Mouse (Mus musculus) CD4-positive, CD25-positive, alpha-beta regulatory T cell, adult 4 months (primary cell): ENCODE data around the gene Pds5a. TPM values are rescaled to one million over a fixed set of nuclear protein-coding genes. Genes with fewer than 3 reads are reported as not detected.
A peak's percentile ranks its signal among the peaks of the same experiment; 100 is the strongest.
"Not testable (repeated sequence)": the region's sequence is repeated elsewhere in the genome, so short reads cannot be mapped to it uniquely, and the experiment has no call there.

Experiments used
- ATAC-seq: one replicate; pipeline ENCODE4 v1.8.0; 2017
- polyA plus RNA-seq, 2 experiments: library from polyadenylated mRNA; unstranded; fragments of 100-300 nt; shearing (Covaris generic); gene quantifications; one replicate each; pipeline ENCODE4 v1.2.1; 2017

The Pds5a gene
- polyA plus RNA-seq, result 100 to 1,000 TPM in 1 of 2 experiments, 10 to 100 TPM in 1; 85.0 to 102 TPM

DNA sequence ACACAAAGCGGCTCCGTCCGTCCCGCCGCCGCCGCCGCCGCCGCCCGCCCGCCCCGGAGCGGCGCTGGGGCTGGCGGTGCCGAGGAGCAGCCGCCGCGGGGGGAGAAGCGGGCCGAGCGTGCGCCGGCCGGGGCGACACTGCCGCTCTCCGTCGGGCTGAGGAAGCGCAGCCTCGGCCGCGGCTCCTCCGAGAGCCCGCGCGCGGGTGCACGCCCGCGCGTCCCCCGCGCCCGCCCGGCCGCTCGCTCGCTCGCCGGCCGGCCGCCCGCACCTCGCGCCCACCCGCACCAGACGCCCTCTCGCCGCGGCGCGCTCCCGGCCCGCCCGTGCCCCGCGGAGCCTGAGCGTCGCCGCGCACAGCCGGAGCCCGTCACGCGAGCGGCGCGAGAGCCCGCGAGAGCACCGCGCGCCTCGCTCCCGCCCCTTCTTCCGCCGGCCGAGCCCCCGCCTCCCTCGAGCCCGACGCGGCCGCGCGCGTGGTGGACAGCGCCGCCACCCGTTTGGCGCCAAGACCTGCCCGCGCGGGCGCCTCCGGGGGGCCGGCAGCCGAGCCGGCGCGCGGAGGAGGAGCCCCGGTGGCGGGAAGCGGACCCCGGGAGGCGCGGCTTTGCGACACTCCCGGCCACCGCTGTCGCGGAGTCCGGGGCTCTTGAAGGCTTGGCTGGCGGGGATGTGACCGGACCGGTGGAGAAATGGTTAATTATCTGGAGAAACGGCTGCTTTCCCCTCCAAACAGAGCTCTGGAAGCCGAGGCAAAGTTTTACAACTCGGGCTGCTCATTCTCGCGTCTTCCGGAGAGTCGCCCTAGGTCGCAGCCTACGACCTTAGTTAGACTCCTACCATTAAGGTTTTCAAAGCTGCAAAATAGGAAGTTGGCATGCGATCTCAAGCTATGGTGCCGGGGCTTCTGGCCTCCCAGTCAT is at the start of gene Pds5a:
Pds5a (minus strand) TSS at position 438 of the 923 bp plus-strand sequence.
- ATAC-seq, result peak; percentile 72

DNA sequence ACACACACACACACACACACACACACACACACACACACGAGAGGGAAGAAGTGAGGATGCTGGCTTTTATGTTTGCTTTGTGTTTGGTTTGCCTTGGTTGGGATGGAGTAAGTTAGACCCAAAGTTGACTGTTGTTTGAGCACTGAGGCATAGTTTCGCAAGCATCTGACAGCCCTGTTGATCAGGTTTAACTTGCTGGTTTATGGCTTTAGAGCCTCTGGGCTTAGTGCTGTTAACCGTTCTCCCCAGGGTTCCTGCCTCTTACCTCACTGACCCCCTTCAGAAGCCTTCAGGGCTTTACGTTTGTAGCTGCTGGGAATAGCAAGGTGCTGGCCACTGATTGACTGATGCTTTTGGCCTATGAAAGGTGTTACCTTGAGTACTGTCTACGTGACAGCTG is 48.8 kb upstream of the Pds5a start:
- no peak for ATAC-seq

DNA sequence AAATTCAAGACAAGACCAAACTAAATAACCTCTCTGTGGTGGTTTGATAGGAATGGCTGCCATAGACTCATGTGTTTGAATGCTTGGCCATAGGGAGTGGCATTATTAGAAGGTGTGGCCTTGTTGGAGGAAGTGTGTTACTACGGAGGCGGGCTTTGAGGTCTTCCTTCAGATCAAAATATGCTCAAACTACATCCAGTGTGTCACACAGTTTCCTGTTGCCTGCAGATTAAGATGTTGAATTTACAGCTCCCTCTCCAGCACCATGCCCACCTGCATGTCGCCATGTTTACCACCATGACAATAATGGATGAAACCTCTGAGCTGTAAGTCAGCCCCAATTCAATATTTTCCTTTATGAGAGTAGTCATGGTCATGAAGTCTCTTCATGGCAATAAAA is 41.3 kb upstream of the Pds5a start:
- peak; percentile 62 for ATAC-seq

DNA sequence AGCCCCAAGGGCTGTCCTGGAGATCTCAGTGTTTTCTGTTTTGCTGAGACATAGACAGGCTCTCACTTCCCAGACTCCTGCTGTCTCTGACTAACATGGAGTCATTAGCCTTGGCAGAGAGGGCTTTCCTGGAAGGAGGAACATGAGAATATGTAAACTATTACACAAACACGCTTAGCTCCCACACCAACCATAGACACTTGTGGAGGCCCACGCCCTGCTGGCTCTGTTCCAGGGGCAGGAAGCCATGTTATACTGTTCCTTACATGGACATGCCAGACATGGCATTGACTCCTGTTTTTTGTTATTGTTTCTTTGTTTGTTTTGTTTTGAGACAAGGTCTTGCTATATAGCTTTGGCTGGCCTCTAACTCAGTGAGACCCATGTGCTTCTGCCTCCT is 37.5 kb upstream of the Pds5a start:
- ATAC-seq, result no peak

DNA sequence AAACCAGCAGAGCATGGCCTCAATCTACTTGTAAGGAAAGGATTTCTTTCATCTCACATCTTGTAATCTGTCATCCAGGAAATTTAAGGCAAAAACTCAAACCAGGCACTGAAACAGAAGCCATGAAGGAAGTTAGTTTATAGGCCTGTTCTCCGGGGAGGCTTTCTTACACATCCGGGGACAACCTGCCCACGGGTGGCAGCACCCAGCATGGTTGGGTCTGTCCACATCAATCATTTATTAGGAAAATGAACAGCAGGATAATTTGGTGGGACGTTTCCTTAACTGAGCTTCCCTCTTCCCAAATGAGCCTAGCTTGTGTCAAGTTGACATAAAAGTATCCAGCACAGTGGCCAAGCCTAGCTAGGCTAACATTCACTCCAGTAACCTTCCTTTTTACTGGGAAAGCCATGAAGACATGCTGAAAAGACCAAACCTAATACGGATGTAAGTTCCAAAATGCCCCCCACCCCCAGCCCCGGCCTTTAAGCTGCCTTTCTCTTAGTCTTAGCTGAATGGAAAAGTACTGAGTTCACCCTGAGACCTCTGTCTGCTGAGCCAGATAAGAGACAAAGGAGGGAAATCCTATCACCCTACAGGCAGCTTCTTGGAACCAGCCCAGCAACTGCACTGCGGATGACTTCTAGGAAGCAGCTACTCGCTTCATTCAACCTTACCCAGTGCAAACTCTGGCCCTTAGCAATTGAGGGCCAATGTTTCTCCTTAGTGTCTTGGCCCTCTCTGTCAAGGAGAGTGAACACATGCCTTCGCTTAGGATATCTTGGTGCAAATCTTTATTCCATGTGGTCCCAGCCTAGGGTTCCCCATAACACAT is 33.3 kb upstream of the Pds5a start:
- ATAC-seq, result no peak

DNA sequence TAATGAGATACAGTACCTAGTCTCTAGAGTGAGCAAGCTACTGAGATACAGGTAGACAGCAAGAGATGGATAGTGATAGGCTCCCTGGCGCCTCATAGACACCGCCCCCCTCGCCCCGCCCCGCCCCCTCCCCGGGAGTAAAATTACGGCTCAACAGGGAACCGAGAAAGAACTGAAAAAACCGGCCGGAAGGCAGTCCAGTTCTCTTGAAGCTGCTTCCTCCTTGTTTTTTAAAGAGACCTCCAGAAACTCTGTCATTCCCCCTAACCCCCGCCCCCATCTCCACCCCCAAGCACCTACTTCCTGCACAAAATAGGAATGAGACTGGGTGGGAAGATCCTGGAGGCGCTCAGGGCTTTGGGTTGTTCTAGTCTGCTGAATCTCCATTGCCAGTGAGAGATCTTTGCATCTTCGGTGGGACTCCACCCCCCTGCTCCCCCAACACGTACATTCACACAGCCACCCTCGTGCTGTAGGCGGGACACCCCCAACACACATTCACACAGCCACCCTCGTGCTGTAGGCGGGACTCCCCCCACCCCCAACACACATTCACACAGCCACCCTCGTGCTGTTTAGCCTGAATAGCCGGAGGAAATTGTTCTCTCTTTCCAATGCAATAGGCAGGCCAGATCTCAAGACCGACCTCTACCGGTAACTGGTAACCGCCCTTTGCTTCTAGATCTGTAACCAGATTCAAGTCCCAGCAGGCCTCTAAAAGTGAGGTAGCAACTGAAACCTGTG is 26.4 kb upstream of the Pds5a start:
- ATAC-seq, result peak; percentile 88

DNA sequence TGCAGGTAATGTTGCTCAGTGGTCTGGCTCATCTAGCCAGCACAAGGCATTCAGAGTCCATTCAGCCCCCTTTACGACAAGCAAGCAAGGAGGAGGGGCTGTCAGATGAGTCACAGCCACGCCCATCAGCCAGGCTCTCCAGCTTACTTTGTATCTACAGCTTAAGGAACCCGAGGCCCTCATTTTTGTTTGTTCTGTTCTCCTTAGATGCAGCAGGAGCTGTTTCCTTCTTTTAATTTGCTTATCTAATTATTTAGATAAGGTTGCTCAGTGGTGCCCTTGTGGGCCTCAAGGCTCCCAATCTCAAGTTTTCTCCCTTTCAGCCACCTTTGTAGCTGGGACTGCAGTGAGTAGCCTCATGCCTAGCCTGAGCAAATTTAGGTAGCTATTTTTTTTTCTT is 20.3 kb upstream of the Pds5a start:
- ATAC-seq, result no peak

DNA sequence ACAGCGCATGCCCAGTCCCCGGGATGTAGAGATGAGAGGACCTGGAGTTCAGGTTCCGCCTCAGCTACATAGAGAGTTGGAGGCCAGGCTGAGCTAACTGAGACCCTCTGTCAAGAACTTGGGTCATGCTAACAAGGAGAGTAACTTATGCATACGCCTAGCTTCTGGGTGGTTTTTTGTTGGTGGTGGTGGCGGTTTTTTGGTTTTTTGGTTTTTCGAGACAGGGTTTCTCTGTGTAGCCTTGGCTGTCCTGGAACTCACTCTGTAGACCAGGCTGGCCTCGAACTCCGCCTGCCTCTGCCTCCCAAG is 19.8 kb upstream of the Pds5a start:
- not testable (repeated sequence) for ATAC-seq

DNA sequence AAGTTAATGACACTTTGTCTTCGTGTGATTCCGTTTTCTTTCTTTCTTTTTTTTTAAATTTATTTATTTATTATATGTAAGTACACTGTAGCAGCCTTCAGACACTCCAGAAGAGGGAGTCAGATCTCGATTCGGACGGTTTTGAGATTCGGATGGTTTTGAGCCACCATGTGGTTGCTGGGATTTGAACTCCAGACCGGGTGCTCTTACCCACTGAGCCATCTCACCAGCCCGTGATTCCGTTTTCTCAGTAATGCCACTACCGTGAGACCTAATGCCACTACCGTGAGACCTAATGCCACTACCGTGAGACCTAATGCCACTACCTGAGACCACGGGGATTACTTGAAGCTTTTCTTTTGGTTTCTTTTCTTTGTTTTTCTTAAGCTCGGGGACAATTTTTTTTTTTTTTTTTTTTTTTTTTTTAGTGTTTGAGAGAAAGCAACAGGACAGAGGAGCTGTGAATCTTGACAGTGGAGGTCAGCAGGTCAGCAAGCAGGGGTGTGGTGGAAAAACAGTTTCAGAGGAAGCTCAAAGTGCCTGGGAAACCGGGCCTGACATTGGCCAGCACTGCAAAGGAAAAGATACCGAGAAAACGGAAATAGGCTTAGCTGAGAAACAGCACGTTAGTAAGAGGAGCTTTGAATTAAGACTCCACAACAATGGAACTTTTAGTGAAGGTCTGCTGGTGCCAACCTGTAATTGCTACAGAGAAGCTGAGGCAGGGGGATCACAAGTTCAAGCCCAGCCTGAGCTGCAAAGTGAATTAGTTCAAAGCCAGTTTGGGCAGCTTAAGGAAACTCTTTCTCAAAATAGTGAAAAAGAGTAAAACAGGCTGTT is 19.2 kb upstream of the Pds5a start:
- ATAC-seq, result no peak

DNA sequence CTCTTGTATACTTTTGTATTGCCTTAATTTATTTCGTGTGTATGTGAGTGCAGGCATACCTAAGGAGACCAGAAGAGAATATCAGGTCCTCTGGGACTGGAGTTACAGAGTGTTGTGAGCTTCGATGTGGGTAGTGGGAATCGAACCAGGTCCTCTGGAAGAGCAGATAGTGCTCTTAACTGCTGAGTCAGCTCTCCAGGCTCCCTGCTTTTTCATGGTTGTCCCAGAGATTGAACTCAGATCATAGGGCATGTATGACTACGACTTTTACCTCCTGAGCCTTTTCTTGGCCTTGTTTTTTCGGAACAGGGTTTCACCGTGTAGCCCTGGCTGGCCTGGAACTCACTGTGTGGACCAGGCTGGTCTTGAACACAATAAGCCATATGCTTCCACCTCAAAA is 17.0 kb upstream of the Pds5a start:
- no peak for ATAC-seq

DNA sequence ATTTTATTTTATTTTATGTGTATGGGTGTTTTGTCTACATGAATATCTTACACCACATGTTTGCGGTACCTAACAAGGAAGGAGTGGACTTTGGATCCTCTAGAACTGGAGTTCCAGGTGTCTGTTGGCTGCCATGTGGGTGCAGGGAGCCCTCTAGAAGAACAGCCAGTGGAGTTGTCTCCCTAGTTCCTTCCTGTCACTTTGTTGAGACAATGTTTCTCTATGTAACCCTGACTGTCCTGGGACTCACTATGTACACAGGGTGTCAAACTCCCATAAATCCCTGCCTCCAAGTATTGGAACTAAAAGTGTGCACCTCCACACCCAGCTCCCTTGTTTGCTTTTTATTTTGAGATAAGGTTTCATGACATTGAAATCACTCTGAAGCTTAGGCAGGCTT is 13.4 kb upstream of the Pds5a start:
- ATAC-seq, result no peak

DNA sequence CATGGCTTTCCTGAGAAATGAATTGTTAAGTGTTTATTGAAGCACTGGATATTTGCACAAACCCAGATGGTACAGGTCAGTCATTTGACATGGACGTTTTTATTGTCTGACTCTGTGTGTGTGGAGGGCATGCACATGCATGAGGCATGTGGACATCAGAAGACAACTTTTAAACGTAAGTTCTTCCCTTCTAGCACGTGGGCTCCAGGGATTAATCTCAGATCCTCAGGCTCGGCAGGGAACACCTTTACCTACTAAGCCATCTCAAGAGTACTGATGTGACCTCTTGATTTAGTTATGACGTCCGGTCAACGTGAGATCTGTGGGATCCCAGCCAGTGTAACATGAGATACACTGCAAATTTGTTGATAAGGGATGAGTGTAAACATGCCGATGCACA is 12.2 kb upstream of the Pds5a start:
- no peak for ATAC-seq

DNA sequence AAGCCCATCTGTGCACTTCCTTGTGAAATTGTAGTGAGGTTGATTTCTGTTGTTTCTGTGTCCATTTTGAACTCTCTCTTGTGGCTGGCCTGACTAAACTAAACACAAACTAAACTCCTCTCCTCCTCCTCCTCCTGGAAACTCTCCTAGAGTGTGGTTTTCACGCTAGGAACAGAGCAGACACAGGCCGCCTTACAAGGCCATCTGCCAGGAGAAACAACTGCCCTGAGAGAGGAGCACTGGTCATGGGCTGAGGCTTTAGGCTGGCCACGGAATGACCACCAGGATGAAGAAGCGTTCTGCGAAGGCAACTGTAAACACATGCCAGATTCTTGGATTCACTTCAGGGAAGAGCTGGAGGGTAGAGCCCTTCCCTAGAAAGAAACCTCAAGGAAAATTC is 8.9 kb upstream of the Pds5a start:
- no peak for ATAC-seq

DNA sequence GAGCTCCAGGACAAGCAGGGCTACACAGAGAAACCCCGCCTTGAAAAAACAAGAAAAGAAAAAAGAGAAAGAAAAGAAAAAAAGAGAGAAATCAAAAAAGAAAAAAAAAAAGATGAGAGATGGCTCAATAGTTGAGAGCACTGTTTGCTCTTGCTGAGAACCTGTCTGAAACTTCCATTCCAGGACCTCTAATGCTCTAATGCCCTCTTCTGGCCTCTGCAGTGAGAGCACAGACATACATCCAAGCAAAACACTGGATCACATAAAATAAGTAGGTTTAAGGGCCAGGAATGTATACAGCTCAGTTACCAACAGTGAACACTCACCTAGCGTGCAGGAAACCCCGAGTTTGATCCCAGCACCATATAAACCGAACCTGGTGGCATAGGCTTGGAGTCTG is 8.1 kb upstream of the Pds5a start:
- ATAC-seq, result no peak

DNA sequence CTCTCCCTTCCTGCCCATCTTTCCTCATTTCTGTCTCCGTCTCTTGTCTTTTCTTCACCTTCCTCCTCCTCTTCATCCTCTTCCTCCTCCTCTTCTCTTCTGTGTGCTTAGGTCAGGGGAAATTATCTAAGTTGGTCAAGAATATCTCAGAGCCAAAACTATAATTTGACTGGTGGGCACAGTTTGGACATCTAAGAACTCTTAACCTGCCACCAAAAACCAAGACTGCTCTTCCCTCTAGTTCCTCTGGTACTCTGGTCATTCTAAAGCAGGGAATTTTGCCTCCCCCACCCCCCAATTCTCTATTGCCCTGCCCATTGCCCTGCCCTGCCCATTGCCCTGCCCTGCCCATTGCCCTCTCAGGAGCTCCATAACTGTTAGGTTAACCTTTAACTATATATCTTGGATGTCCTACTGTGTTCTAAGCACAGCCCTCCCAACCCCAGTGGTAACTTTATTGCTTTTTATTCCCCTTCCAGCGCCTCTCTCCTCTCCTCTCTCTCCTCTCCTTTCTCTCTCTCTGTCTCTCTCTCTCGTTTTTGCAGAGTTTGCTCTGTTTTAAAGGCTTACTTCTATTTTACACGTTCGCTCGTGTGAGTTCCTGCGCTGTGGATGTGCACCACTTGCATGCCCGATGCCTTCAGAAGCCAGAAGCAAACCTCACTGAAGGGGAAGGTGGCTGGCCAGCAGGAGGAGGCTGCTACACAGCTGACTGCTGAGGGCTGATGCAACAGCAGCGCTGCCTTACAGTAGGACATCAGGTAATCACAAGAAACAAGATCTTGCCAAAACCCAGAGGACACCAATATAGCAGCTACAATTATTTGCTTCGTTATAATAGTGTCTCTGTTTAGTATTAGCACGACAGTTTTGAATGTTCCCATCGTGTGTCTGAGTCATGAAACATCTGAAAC is 6.9 kb upstream of the Pds5a start:
- ATAC-seq, result no peak

DNA sequence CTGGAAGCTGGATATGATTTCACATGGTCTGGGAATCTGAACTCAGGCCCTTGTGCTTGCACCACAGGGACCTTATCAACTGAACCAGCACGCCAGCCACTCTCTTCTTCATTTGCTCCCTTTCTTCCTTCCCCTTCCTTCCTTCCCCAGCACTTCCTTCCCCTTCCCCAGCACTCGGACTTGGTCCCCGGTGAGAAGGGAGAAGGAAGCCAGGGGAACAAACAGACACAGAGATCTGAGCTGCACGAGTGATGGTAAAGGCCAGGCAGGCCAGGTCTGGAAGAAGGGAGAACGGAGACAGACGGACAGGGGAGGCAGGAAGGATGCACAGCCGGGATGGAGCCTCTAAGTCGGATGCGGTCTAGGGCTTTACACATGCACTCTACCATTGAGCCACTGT is 5.2 kb upstream of the Pds5a start:
- no peak for ATAC-seq

DNA sequence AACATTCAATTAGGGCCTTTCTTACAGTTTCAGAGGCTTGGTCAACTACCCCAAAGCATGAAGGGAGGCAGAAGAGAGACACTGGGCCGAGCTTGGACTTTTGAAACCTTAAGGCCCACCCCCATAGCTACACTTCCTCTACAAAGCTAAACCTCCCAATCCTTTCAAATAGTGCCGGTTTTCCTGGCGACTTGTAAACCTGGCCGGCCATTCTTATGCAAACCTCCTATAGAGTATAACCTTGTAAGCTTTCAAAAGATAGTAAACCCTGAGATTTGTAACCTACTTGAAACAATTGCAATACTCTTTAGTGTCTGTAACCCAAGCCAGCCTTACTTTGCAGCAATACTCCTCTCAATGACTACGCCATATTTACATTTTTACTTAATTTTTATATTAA is 2.0 kb upstream of the Pds5a start:
- no peak for ATAC-seq

DNA sequence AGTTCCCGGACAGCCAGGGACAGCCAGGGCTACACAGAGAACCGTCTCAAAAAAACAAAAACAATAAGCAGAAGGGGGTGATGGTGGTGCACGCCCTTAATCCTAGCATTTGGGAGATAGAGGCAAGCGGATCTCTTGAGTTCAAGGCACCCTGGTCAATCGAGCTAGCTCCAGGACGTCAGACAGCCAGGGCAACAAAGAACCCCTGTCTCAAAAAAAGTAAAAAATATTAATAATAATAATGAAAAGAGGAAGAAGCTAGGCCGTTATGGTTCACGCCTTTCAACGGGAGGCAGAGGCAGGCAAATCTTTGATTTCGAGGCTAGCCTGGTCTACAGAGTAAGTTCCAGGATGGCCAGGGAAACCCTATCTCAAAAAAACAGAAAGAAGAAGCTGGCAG is 1.1 kb upstream of the Pds5a start:
- ATAC-seq, result no peak

DNA sequence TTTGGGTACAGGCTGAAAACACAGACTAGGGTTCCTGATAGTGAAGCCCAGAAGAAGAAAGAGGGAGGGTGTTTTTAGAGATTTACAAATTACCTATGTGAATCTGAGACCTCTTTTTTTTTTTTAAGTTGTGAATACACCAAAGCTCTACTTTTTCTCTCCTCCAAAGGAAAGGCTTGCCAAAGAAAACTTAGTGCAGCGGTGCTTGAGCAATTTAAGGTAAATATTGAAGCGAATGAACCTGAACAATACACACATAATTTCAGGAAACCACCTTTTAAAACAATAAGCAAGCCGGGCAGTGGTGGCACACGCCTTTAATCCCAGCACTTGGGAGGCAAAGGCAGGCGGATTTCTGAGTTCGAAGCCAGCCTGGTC is 675 bp upstream of the Pds5a start:
- ATAC-seq, result no peak

DNA sequence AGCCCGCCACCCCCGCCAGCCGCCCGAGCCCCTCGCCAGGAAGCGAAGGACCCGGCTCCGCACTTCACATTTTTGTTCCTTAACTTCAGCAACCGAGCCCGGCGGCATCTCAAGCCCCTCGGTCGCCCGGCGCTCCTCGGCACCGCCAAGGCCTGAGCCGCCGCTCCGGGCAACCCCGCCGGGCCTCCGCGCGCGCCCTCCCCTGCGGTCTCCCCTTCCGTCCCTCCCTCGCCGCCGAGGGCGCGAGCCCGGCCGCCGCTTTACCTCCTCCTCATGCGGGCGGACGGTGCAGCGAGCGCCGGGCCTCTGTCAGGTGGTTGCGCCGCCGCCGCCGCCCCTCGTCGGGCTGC is 612 bp downstream of the Pds5a start:
- ATAC-seq, result peak; percentile 19

DNA sequence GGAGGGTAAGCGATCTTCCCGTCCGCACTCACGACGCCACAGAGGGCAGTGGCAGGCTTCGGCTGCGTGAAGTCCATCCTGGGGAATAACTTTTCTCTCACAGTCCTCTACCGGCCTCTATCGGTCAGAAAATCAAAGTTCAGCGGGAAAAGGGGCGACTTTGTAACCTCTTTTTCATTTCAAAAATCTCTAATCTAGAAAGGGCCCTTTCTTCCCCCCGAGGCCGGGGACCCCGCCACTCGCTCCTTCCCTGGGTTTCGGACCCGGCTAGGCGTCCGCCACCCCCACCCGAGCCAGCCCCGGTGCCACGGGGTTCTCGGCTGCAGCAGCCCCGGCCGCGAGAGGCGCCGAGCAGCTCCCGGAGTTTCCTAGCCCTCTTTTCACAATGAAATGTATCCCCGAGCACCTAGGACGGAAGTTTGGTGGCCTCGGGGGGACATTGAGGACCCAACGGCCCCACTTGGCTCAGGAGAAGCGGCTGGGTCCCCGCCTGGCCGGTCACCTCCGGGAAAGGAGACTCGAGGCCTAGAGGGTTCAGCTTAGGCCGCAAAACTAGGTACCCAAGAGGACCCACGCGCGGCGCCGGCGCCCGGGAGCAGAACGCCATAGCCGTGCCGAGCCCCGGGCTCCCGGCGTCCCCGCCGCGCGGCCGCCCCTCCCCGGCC is 1.1 kb downstream of the Pds5a start:
- peak; percentile 55 for ATAC-seq
